Mouse (Mus musculus) left cerebral cortex, postnatal 14 days (tissue): ENCODE results near the gene Ube2l6. TPM values are rescaled to one million over a fixed set of nuclear protein-coding genes. Genes with fewer than 3 reads are reported as not detected.

ENCODE experiments used
- DNase-seq, 2 experiments: peaks; one replicate each; pipeline ENCODE4 v3.0.0; 2021 to 2022; ENCODE audit warnings: low spot score in 2 of 2, mixed read lengths in 1 of 2
- intact Hi-C: fragments of 180-260 bp; cut with DNase I; formaldehyde crosslinking; loops from one replicate; pipeline ENCODE4 v1.15.1; 2025
- long read RNA-seq, 2 experiments: library from polyadenylated mRNA; stranded (forward); transcript quantifications; one replicate each; pipeline ENCODE4 v2.0.0; 2021
- total RNA-seq, 2 experiments: library from RNA; stranded (reverse); gene quantifications; 2 replicates each; pipeline ENCODE4 v1.2.3; 2021

The Ube2l6 gene
- total RNA-seq: 1 to 10 TPM; 5.1 to 6.0 TPM
- long read RNA-seq, experiment 1, transcript Ube2l6-201 (4 exons, 1,560 nt): major isoform, 5 of 5 reads
- long read RNA-seq, experiment 1, partial matches to known transcripts: 0 of 5 reads
- long read RNA-seq, experiment 1, other reads (novel, unspliced or antisense): 0 of 5 reads
- long read RNA-seq, experiment 2, transcript Ube2l6-201 (4 exons, 1,560 nt): major isoform, 14 of 15 reads
- long read RNA-seq, experiment 2, partial matches to known transcripts: 0 of 15 reads
- long read RNA-seq, experiment 2, other reads (novel, unspliced or antisense): 1 of 15 reads

GRCm38 (mm10) chr2:84798493-84798921 is at the start of gene Ube2l6:
Gene Ube2l6, plus strand, starts transcription at chr2:84798828.
- intact Hi-C loops: loop anchor here (2.0 kb wide), 1 partner anchor 56 kb away; the partner anchor contains the start of gene Gm19426
- DNase-seq: peak; percentile 59 to 63

DNA sequence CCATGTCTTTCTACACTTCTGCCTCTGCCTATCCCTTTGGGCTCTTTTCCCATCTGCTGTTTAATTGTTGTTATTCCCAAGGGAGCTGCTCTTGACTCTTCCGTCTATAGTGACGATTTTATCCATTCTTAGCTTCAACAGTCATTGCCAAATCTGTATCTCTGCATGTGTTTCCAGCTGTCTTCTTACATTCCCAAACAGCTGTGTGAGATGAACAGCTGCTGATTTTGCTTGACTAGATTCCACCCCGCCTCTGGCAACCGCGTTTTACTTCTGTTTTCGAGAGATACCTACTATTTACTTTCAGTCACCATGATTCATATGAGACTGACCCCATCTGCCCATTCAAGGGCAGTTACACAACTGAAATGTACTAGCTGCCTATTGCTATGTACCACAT is 48.5 kb upstream of the Ube2l6 start:
- intact Hi-C loops: no loop called here
- DNase-seq: no peak

DNA sequence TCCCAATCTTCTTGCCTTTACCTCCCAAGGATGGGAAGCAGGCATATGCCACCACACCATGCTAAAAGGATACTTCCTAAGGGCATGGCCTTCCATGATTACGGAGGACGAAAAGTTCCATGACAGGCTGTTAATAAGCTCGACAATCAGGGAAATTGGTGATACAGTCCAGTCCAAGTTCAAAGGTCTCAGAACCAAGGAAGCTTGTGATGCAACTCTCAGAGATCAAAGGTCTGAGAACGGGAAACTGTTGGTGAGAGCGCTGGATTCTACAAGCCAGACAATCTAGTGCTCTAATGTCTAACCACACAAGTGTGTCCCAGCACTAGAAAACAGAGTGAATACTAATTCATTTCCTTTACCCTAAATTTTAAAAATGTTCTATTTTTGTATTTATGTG is 42.4 kb upstream of the Ube2l6 start:
- intact Hi-C loops: no loop called here
- DNase-seq: no peak

GRCm38 (mm10) chr2:84757026-84757682 is 41.5 kb upstream of the Ube2l6 start:
- no peak for DNase-seq
- intact Hi-C loops: no loop called here

- intact Hi-C loops: loop anchor here (2.0 kb wide), 1 partner anchor 18 kb away; no protein-coding TSS in a partner anchor
- peak in 1 of 2 experiments; percentile 54 for DNase-seq
Observed at GRCm38 (mm10) chr2:84758542-84759127, 40.0 kb upstream of the Ube2l6 start.

DNA sequence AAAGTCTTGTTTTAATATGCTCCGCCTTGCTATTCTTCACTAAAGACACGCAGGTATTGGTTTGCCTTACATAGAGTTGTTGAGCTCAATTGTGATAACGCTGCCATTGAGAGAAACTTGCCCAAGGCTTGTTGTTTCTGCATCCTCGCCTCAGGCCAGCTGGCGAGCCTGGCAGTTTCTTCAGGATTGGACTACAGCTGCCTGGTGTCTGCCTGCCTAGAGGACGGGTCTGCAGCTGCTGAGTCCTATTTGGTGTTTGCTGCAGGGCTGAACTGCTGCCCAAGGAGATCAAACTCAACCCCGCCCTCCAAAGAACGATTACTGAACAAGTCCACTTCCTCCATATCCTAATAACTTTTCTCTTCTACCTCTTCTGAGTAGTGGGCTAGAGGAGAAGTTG is 37.9 kb upstream of the Ube2l6 start:
- no peak for DNase-seq
- intact Hi-C loops: no loop called here

DNA sequence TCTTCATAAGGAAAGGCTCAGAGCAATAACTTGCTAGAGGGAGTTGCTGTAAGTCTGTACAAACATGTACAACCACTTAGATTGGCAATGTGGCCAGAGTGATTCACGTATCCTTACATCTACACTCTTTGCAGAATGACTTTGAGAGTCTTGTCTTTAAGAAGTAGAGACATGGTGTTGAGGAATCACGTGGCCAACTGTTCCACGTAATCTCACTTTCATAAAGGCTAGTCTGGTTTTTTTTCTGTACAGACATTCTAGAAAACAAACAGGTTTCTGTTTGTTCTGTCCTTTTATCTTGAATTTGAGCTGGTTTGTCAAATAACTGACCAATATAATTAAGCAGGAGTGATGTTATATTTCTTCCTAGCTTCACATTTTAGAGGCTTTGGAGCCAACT is 37.3 kb upstream of the Ube2l6 start:
- intact Hi-C loops: no loop called here
- DNase-seq: no peak

- DNase-seq: no peak
- intact Hi-C loops: no loop called here
Observed at GRCm38 (mm10) chr2:84761840-84762239, 36.8 kb upstream of the Ube2l6 start.

- intact Hi-C loops: no loop called here
- no peak for DNase-seq
Observed at GRCm38 (mm10) chr2:84762295-84762694, 36.3 kb upstream of the Ube2l6 start.

- intact Hi-C loops: no loop called here
- DNase-seq: no peak
Observed at GRCm38 (mm10) chr2:84762818-84763217, 35.8 kb upstream of the Ube2l6 start.

GRCm38 (mm10) chr2:84770501-84770900 is 28.1 kb upstream of the Ube2l6 start:
- intact Hi-C loops: no loop called here
- no peak for DNase-seq

GRCm38 (mm10) chr2:84772454-84772853 is 26.2 kb upstream of the Ube2l6 start:
- DNase-seq: no peak
- intact Hi-C loops: no loop called here

- intact Hi-C loops: no loop called here
- DNase-seq: no peak
Observed at GRCm38 (mm10) chr2:84773195-84773594, 25.4 kb upstream of the Ube2l6 start.

DNA sequence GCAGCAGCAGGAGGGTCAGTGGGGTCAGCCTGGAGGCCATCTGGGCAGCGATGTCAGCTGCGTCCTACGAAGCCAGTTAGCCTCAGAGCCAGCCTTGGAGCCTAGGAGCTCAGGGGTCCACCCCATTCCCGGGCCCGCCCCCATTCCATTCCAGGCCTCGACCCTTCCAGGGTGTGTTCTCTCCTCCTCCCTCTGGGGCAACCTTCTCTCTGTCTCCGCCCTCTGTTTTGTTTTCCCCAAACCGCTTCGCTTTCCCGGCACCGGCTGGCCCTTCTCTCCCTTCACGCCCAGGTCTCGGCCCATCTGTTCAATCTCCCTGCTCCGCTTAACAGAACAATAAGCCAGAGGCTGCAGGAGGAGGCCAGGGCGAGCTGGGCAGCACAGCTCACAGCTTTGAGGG is 23.9 kb upstream of the Ube2l6 start:
- peak in 1 of 2 experiments; percentile 7 for DNase-seq
- intact Hi-C loops: no loop called here

- no peak for DNase-seq
- intact Hi-C loops: no loop called here
Observed at GRCm38 (mm10) chr2:84775241-84775640, 23.4 kb upstream of the Ube2l6 start, which contains the start of gene Serping1. Gene Serping1, minus strand, starts transcription at chr2:84775444.

DNA sequence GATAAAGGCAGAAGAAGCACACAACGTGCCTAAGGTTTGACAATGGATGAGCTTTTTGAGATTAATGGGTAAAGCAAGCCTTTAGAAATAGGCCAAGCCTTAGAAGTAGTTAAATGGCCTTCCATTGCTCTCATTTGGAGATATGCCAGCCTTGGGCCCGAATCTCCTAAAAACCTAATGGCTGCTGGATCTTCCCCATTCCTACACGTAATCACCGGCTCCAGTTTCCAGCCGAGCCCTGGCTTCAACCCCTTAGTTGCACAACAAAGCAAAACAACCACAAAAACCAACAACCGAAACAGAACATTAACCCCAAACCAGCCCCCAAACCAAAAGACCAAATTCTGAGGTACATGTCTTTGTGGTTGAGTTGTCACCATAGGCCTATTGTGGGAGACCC is 23.0 kb upstream of the Ube2l6 start:
- no peak for DNase-seq
- intact Hi-C loops: no loop called here

DNA sequence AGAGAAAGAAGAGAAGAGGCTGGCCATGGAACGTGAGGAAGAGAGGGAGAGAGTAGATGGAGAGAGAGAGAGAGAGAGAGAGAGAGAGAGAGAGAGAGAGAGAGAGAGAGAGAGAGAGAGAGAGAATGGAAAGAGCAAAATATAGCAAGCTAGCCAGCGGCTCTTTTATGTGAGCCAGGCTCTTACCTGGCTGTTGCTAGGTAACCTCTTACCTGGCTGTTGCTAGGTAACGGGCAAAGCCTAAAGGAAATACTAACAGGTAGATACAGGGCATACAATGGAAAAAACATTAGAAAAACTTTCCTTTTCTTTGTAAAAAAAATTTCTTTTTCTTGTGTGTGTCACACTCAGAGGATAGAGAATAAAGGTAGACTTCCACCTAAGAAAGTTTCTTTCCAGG is 20.9 kb upstream of the Ube2l6 start:
- intact Hi-C loops: no loop called here
- DNase-seq: no peak

DNA sequence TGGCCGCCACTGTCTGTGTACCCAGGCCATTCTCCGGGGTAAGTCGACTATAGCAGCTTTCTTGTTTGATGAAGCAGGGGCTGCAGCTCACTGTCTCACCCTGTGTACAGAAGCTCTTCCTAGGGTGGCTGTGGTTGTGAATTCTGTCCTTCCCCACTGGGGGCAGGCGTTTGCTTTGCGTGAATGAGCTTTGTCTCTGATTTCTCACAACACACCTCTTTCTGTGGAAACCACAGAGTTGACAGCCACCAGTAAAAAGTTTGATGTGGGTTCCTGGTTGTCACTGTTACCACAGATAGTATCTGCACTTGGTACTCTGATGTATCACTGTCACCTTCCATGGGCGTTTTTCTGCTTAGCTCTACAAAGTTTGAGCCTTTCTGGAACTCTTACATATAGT is 19.4 kb upstream of the Ube2l6 start:
- peak in 1 of 2 experiments; percentile 9 for DNase-seq
- intact Hi-C loops: no loop called here

DNA sequence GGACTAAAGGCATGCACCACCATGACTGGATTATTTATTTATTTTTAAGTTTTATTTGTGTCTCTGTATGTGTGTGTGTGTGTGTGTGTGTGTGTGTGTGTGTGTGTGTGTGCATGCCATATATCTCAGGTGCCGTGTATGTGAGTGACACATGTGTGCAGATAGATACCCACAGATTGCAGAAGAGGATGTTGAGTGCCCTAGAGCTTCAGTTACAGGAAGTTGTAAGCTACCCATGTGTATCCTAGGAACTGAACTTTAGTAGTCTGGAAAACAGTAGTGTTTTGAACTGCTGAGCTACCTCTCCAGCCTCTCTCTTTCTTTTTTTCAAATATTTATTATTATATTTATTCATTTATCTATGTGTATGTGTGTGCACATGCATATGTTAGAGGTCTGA is 15.3 kb upstream of the Ube2l6 start:
- intact Hi-C loops: no loop called here
- no peak for DNase-seq

DNA sequence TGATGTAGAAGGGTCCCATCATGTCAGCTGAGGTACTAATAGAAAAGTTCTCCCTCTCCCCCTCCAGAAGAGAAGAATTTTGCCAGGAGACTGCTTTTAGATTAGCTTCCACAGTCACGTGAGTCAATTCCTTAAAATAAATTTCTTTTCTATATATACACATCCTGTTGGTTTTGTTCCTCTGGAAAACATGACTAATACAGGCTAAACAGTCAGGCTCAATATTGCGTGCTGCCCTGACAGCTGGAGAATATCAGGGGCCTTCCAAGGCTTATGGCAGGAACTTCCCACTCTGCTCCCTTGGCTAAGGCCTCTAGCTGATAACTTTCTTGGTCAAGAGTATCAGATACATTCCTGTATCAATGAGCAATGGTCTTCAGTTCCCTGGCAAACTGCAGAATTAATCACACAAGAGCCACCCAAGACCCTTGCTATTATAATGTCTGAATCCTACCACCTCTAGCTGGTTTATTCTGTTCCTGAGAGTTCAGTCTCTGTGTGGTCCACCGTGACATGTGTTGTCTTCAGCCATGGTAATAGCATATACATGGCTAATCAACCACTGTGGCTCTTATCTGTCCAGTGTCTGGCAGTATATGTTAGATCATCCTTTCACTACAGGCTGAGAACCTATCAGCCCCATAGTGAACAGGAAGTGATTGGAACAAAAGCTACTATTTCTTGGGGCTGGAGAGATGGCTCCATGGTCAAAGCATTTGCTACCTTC is 14.6 kb upstream of the Ube2l6 start:
- no peak for DNase-seq
- intact Hi-C loops: no loop called here
